Mouse (Mus musculus) right cerebral cortex, postnatal 14 days (tissue): ENCODE data around the gene Bach2.

Source experiments
- DNase-seq: peaks from one replicate; pipeline ENCODE4 v3.0.0; 2022

Gene Bach2

DNA sequence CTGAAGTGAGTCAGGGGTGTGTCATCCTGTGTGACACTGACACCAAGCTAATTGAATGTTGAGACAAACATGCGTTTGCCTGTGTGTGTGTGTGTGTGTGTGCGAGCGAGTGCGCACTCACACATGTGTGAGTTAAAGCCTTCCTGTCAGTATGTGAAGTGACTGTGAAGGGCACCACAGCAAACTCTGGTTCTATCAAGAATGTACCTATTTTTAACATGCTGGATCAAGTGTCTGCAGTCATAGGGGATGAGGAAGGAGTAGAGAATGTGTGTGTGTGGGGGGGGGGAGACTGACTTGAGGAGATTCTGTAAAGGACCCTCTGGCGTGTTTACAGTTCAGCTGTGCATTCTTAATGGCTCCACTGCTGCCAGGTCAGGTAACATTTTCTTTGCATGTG is 64.1 kb downstream of the Bach2 start:
- DNase-seq, result no peak

DNA sequence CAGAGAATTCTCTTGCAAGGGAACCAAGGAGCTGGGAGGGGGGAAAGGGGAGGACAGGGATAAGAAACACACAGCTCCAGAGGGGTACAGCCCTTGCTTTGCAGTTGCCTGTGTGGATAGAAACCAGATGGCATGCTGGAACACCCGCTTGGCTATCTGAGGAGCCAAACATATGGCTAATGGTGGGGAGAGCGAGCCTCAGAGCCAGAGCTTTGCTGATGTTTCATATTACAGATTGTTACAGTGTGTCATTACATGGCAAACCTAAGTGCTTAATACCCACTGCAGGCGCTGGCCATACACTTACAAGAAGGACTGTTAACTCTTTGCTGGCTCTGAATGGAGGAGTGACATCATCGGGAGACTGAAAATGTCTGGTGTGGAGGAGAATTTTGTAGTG is 64.5 kb downstream of the Bach2 start:
- peak; percentile 35 for DNase-seq

DNA sequence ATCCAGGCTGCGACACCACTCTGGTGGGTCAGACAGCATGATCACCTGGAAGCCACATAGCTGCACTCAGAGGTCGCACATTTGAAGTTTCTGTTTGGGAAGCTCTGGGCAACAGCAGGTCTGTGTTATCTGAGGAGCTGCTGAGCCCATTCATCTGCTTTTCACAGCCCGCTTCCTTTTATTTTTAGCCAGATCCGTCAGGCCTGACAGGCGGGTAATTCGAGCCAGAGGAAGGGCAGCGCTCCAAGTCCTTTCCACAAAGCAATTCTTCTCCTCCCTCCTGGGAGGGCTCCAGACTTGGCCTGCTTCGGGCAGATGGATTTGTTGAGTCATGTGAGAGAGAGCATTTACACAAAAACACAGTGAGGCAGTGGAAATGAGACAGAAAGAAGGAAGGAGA is 65.1 kb downstream of the Bach2 start:
- DNase-seq, result peak; percentile 86

DNA sequence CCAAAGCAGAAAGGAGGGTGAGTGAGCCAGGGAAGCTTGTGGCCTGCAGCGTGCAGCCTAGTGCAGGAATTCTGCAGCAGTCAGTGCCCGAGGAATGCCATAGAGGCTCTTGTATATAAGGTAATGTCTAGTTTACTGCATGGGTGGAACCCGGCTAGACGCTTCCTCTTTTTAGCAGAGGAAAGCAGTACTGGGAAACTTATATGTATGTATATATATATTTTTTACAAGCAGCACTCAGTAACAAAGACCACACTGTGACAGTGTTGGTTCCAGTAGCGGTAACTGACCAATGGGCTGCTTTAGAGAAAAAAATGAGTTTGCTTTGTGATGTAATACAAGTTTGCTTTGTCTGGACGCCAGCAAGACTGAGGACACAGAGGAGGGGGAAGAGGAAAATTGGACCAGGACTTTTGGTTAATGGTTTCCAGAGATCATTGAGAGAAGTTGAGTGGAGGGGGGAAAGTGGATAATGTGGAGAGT is 65.7 kb downstream of the Bach2 start:
- DNase-seq, result no peak

DNA sequence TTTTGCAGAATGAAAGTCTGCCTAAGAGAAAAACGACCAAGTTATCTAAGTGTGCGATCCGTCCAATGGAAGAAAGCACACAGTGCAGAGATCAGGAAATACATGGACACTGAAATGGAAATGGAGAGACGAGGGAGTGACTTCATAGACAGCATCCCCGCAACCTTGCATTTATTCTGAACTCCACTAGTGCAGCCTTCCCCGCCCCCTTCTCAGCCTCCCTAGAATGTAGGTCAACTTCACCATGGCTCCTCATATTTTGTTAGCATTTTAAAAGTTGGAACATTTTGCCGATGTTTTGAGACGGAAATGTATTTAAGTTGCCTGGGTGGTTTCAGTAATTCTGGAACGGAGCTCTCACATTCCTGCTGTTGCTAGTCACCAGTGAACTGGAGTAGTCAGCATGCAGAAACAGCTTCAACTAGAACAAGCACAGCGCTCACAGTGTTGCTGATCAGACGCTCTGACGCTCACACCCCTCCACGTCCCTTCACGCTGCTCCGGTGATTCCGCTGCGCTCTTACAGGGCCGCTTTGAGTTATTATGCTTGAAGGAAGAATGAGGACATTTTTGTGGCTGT is 66.5 kb downstream of the Bach2 start:
- DNase-seq, result no peak

DNA sequence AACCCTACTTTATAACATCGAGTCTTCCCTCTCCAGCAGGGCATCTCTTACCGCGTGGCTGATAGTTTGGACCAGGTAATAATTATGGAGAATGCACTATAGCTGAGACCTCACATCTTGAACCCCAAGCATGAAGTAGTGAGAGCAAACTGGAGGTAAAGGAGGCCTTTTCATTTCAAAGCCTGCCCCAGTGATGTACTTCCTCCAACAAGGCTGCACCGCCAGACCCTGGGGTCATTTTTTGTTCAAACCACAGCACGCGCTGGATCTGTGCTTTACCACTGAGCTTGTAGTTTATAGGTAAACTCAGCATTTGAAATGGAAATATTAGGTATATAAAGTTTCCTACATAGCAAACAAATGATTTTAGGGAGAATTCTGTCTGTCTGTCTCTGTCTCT is 67.1 kb downstream of the Bach2 start:
- DNase-seq, result no peak

DNA sequence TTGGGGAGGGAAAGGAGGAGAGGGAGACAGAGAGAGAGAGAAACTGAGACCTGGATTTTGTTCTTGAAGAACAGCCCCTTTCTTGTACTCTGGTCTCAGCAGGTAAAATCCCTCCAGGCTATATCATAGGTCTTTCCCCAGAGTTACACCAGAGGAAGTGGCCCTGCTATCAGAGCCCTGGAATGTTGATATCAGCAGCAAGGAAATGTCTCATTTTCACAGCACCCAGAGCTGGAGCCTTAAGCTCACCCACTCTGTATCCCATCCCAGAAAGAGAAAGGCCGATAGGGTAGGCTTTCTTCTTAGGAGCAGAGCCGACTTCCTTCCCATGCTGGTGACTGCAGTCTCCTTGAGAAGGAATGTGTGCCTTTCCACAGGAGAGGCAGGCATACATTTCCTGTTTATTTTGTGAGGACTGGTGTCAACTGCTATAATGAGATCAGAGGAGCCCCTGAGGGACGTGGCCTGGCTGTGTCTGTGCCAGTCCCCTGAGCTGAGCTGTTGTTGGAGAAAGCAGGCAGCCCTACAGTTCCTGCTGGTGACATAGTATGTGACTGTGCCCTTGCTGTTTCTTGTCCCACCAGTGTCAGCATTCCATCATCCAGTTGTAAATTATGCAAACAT is 67.7 kb downstream of the Bach2 start:
- DNase-seq, result no peak

DNA sequence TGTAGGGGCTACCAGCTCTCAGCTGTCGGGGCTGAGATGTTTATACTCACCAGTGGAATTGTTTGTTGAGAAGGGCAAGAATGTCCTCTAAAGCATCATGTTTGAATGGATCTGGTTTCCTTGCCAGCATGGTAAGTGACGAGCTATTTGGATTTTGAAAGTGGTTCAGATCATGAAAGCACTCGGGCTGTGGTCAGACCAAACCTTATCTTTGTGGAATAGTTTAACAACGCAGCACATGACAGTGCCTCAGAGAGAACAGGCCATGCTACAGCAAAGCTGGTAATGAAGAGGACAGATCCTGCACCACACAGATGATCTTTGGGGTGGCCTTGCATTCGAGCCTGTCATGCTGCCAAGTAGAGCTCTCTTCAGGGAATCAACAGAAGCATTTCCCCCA is 68.6 kb downstream of the Bach2 start:
- DNase-seq, result no peak

DNA sequence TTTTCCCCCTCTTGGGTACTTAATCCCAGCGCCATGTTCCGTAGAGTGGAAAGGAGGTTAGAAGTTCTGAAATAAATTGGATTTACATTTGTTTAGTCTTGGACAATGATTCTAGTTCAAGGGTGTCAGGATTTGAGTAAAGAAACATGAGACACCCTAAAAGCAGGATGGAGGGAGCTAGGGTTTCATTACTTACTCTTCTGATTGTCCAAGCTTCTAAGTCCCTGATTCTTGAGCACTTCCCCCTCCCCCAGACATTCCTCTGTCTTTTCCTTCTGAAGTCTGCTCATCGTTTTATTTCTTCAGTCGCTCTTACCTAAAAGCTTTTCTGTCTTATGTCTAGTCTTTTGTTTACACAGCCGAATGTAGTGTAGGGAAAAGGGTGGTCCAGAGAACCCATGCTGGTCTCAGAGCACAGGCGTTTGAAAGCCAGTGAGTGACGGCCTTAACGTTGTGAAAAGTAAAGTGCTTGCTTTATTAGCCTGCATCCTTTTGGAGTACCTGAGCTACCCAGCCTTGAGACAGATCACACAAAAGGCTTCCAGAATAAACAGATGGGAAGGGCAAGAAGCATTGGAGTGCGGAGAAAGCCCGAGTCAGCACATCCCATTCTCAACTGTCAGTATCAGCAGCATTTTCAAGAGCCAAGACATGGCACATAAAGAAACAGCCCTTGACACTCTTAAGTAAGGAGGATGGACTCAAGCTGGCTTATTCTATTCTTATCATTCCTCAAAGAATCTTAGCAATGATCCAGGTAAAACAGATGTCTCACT is 73.8 kb downstream of the Bach2 start:
- DNase-seq, result no peak

DNA sequence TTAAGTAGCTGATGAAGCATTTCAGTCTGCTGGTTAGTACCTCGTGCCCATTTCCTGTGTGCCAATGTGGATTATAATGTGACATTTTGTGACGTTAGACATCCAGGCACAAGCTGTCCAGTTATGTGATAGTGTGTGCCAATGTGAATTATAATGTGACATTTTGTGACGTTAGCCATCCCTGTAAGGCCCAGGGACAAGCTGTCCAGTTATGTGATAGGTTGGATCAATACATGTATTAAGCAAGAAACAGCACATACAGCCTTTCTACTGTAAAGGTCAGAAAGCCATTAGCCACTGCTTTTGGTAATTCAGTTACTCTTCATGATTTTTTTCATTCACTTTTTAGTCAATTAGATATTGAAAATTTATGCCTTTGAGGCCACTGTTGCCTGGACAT is 76.3 kb downstream of the Bach2 start:
- no peak for DNase-seq

DNA sequence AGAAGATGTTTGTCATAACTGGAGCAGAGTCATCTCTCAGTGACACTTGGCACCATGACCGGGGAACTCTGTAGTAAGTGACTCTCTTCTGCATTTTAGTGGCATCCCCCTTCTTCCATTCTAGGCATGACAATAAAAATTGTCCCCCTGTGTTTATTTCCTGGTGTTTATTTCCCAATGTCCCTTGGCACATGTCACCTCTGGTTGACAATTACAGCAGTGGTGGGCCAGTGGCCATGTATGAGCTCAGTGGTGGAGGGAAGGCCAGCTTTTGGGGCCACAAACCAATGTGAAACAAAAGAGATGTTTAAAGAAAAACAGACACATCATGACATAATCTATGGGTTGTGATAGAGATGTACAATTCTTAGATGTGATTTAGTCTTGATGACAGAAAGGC is 80.0 kb downstream of the Bach2 start:
- no peak for DNase-seq

DNA sequence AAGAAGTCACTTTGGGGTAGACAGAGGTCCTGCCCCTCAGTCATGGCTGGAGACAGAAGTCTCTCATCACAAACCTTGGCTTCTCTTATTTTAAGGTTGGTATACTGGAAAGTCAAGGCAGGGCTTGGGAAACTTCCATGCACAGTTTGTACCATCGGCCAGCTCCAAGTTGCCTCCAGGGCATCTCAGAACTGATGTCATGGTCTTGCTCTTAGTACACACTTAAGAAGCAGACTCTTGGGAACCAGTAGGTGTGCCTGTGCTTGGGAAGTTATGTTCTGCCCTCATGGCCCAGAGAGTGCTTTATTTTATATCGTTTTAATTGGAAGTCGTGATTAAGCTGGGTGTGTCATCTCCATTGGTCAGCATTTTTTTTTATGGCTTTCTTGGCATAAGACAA is 80.7 kb downstream of the Bach2 start:
- DNase-seq, result no peak

DNA sequence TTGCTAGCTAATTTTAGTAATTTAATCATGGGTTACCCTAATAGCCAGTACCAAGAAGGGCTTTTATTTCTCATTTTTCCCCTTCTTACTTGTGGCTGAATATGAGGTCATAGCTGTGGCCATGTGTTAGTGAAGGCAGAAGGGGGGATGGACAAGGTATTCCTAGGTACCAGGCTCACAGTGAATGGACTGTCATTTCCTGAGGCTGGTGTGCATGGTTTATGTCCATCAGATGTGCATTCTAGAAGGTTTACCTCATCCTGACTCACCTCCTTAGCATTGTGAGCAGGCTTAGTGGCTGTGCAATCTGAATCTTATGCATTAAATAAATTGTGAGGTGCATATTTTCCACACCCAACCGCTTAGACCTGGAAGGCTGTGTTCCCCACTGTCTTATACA is 81.4 kb downstream of the Bach2 start:
- no peak for DNase-seq

DNA sequence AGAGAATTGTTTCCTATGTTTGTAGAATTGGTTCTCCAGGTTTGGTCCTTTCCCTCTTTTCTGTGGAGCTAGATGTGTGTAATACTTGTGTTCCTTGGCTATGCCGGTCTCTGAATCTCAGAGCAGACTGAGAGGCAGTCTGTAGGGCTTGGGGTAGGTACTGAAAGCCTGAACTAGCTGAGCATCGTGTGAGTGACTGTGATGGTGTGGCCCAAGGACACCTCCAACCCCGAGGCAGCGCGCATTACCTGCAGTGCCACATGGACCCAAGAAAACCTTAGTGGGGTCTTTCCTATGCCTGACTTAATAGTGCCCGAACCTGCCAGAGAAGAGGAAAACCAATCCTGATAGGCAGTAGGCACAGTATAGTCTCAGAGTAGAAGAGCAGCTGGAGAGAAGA is 85.5 kb downstream of the Bach2 start:
- no peak for DNase-seq

DNA sequence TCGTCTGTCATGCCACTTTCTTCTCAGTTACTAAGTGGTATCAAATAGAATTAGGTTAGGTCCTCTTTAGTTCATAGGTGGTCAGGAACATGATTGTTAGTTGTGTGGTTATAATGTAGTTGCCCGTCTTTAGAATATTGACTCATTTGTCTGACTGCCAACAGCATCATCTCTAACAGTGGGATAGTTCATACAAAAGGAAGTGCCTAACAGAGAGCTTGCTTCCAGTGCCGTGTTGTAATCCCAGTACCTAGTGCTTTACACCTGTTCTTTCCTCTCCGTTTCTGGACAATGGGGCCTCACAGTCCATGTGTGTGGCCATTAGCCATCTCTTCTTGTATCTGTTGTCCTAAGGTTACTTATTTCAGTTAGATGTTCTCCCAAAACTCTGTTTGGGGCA is 86.4 kb downstream of the Bach2 start:
- DNase-seq, result no peak

DNA sequence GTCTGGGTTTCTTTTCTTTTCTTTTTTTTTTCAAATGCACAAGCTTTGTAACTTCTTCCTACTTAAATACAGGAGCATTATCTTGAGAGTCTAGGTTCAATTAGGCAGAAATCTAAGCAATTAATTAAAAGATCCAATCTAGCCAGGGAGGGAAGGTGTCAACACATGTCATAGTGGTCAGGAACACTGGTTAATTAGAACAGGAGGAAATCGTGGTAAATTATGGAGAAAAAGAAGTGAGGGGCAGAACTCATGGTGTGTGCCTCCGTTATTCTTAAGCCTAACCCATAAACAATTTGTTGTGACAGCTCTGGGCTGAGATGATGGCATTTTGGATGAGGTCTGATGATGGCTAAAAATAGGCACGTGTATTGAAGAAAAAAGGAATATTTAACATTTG is 87.0 kb downstream of the Bach2 start:
- no peak for DNase-seq

DNA sequence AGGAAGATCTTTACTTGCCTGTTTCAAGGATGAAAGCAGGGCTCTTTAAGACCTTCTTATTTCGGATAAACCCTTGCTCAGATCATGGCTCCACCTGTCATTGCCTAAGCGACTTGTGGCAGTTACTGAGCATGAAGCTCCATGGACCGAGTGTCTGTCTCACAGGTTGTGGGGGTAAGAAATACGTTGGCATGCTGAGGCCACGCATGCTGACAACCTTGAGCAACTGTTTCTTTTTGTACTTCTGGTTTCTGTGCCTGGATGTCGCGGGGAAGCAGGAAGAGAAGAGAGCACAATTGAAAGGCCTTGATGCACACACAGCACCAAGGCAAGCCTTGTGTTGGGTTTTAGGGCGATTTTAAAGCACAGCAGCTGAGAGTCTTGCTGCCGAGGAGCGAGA is 87.7 kb downstream of the Bach2 start:
- DNase-seq, result no peak

DNA sequence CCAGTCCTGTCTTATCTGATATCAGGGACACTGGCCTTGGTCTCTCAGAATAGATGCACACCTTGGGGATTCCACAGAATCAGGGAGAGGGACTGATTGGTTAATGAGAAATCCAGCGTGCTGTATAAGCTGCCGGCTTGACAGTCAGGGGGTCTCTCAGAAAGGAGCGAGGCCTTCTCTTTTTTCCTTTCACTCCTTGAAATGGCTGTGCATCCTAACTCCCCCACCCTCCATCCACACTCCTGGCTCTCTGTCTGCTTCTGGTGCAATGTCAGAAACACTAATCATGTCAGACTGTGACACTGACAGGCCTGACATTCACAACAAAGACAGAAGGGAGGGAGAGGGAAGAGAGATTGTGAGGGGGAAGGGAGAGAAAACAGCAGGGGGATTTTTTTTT is 88.3 kb downstream of the Bach2 start:
- no peak for DNase-seq

DNA sequence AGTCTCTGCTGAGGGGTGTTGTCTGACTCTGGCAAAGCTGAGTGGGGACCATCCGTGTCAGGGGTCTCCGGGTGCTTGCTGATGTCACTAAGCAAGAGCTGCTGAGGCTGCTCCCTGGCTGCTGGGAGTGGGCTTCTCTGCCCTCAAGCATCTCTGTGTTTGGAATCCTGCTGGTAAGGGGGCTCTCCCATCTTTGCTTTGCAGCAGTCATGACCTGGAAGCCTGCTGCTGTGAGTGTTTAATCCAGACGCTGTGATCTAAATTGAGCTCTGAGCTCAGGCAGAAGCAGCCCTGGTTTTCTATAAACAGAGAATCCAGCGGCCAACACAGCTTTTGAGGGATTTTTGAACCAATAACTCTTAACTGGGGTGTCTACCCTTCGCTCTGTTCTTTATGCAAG is 89.0 kb downstream of the Bach2 start:
- DNase-seq, result no peak

DNA sequence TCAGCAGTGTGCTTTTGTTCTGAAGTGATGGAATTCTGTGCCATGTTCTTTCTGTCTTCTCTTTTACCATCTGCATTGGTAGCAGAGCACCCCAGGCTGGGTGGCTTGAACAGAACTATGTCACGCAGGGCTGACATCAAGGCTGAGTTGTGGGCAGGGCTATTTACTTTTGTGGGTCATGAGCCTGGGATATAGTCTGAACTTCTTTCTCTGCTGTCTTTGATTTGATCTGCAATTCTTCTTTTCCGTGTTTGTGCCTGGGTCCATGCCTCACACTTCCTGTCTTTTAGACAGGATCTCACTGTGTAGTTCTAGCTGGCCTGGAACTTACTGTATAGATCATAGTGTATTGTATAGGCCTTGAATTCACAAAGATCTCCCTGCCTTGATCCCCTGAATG is 90.0 kb downstream of the Bach2 start:
- DNase-seq, result no peak

DNA sequence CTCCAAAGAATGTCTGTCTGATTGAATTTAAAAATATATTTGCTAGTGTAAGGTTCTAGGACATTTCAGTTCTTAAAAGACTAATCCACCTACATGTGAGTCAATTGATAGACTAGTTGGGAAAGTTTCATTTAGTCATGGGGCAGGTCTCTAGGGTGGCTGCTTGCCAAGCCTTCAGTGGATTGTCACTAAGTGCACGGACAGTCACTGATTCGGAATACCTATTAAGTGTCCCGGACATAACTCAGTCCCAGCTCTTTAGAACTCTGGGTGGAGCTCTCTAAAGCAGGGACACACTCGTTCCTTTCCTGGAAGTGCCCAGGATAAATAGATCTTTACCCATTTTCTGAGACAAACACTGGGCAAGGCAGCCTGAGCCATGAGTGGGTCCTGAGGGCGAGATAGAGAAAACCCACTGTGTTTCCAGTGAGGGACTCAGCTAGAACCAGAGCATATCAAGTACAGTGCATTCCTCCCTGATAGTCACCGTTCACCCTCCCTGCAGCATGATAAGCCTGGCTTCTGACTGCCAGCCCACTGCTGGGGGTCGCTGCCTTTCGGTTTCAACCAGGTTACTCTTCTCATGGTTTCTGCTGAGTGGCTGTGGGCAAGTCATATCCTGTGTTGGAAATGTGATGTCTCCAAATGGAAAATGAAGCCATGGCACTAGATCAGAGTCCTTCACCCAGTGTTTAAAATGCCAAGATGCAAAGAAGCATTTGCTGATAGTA is 92.1 kb downstream of the Bach2 start:
- no peak for DNase-seq

DNA sequence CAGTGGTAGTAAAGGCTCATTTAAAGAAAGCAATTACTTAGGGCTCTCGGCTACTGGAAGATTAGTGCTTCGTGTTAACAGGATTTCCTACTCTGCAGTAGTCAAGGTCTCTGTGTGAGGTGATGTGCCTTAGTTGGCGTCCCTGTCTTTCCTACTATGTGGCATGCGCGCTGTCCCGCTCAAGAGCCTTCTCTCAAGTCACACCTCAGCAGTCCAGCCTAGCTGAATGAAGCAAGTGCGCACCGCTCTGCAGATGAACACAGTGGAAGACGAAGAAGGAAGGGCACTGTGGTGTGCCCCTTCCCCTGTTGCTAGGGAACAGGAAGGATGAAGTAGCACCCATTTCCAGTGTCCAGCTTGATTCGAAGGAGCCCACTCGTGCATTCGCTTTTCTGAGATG is 93.4 kb downstream of the Bach2 start:
- DNase-seq, result no peak

DNA sequence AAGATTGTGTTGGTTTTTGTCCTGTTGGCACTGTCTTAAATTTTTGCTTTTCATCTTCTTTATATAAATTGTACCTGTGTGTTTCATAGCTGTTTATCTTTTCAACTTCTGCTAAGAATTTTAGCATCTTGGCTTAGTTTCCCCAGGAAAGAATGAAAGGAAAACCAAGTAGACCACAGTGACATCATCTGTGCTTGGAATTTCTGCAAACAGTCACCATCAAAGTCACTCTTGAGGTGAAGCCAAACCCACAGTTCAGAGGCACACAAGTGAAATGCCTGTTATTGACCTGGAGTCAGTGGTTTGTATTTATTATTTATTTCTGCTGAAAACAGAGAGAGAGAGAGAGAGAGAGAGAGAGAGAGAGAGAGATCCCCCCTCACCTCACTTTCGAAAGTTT is 95.5 kb downstream of the Bach2 start:
- no peak for DNase-seq

DNA sequence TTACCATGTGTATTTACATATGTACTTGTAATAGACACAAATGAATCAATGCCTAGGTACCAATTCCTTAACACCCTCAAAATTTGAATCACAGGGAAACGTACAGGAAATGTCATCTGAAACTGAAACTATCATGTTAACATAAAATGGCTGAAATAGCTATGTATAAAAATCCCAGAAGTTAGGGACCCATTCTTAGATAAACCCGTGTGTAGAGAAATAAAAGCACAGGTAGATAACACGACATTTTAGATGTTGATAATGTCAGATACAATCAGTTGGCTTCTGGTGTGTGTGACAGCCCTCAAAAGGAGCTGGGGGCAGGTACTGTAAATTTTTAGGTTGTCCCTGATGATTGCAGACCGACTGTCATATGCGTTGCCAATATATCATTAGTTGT is 96.2 kb downstream of the Bach2 start:
- no peak for DNase-seq
